Mouse (Mus musculus) cerebellum, postnatal 25 days (tissue): ENCODE measurements at regions not wholly inside any gene's neighbourhood (a gene's known extent, or its start where the extent isn't known, plus 50 kb on each side); places are given as distances from the start of the nearest gene placed in this dataset.

ENCODE experiments used
- DNase-seq, 2 experiments: peaks; one replicate each; pipeline ENCODE4 v3.0.0; 2021; ENCODE audit warnings: mixed read lengths in 2 of 2

DNA sequence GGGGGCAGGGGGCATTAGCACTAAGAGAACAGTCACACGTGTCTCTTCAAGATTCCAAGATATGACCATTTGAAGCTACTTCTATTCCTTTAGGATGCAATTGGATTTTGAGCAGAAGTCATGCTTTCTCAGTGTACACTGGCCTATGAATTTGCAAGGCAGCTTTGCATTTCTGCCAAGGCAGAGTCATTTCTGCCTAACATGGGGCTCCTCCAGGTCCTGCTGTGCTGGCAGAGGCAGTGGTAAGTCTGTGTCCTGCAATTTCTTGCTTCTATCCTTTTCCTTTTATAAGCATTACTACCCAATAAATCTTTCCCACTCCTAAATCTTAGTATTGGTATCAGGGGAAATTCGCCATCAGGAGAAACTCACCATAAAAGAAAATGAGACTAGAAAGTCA is 56.0 kb upstream of the Ostn start:
- peak; percentile 5 to 6 for DNase-seq
